Mouse (Mus musculus) embryonic fibroblast, embryonic 13.5 days (primary cell): ENCODE measurements at regions not wholly inside any gene's neighbourhood (a gene's known extent, or its start where the extent isn't known, plus 50 kb on each side); places are given as distances from the start of the nearest gene placed in this dataset.

Experiments used
- H3K27ac ChIP-seq: 2 replicates; pipeline ENCODE4 v1.5.1; 2012; ENCODE audit warnings: low read length, control low read depth, inconsistent platforms; ENCODE audit not compliant: insufficient read depth
- H3K4me1 ChIP-seq: 2 replicates; pipeline ENCODE4 v1.6.1; 2011; ENCODE audit warnings: low read length; ENCODE audit not compliant: control insufficient read depth, insufficient read depth
- H3K4me3 ChIP-seq: 2 replicates; pipeline ENCODE4 v1.5.1; 2011; ENCODE audit warnings: mild to moderate bottlenecking, control low read depth, low read length; ENCODE audit not compliant: insufficient read depth
- CTCF ChIP-seq: IDR thresholded peaks from 2 replicates; pipeline ENCODE4 v1.5.1; 2011; ENCODE audit warnings: mild to moderate bottlenecking, control low read depth, low read length, moderate library complexity, borderline replicate concordance; ENCODE audit not compliant: insufficient read depth
- POLR2A ChIP-seq: IDR thresholded peaks from 2 replicates; pipeline ENCODE4 v1.6.1; 2011; ENCODE audit warnings: low read depth, mild to moderate bottlenecking, control low read depth, low read length, moderate library complexity

GRCm38 (mm10) chr4:9218380-9218779 is 979.5 kb upstream of the Car8 start:
- no peak for TF ChIP-seq POLR2A
- TF ChIP-seq CTCF: no peak
- no peak overlapping the region for H3K27ac ChIP-seq
- H3K4me3 ChIP-seq: no peak overlapping the region
- no peaks in the 10 kb centered on the region for H3K4me1 ChIP-seq

- H3K4me1 ChIP-seq: no peaks in the 10 kb centered on the region
- no peak overlapping the region for H3K27ac ChIP-seq
- no peak overlapping the region for H3K4me3 ChIP-seq
- TF ChIP-seq CTCF (no peak), POLR2A (no peak)
Measured at GRCm38 (mm10) chr4:9208606-9209005, 969.8 kb upstream of the Car8 start.

- TF ChIP-seq CTCF: no peak
- TF ChIP-seq POLR2A: no peak
- Histone ChIP-seq H3K4me1 (no peaks in the 10 kb centered on the region), H3K27ac (no peak overlapping the region), H3K4me3 (no peak overlapping the region)
Measured at GRCm38 (mm10) chr4:9200012-9200411, 961.2 kb upstream of the Car8 start.

GRCm38 (mm10) chr4:9196435-9196834 is 957.6 kb upstream of the Car8 start:
- TF ChIP-seq POLR2A: no peak
- TF ChIP-seq CTCF: no peak
- H3K27ac ChIP-seq: no peak overlapping the region
- no peak overlapping the region for H3K4me3 ChIP-seq
- no peaks in the 10 kb centered on the region for H3K4me1 ChIP-seq

- no peaks in the 10 kb centered on the region for H3K4me1 ChIP-seq
- H3K27ac ChIP-seq: no peak overlapping the region
- no peak overlapping the region for H3K4me3 ChIP-seq
- no peak for TF ChIP-seq CTCF
- TF ChIP-seq POLR2A: no peak
Measured at GRCm38 (mm10) chr4:9193121-9193520, 954.3 kb upstream of the Car8 start.

- Histone ChIP-seq H3K4me3 (no peak overlapping the region), H3K4me1 (no peaks in the 10 kb centered on the region), H3K27ac (no peak overlapping the region)
- TF ChIP-seq CTCF: no peak
Measured at GRCm38 (mm10) chr4:9185156-9185875, 946.5 kb upstream of the Car8 start.

- Histone ChIP-seq H3K4me1 (no peaks in the 10 kb centered on the region), H3K4me3 (no peak overlapping the region), H3K27ac (no peak overlapping the region)
- TF ChIP-seq POLR2A (no peak), CTCF (no peak)
Measured at GRCm38 (mm10) chr4:9184451-9185121, 945.7 kb upstream of the Car8 start.

GRCm38 (mm10) chr4:9174365-9174764 is 935.5 kb upstream of the Car8 start:
- TF ChIP-seq CTCF (no peak), POLR2A (no peak)

GRCm38 (mm10) chr4:9162374-9162773 is 923.5 kb upstream of the Car8 start:
- Histone ChIP-seq H3K27ac (no peak overlapping the region), H3K4me3 (no peak overlapping the region), H3K4me1 (no peaks in the 10 kb centered on the region)
- TF ChIP-seq POLR2A (no peak), CTCF (no peak)

More at GRCm38 (mm10) chr4:9174365-9174764, 935.5 kb upstream of the Car8 start:
- H3K4me3 ChIP-seq: no peak overlapping the region
- no peak overlapping the region for H3K27ac ChIP-seq
- H3K4me1 ChIP-seq: no peaks in the 10 kb centered on the region

- TF ChIP-seq POLR2A: no peak
- no peak for TF ChIP-seq CTCF
- H3K27ac ChIP-seq: no peak overlapping the region
- no peak overlapping the region for H3K4me3 ChIP-seq
- H3K4me1 ChIP-seq: no peaks in the 10 kb centered on the region
Measured at GRCm38 (mm10) chr4:9161814-9162133, 922.9 kb upstream of the Car8 start.
